Comparison of ENCODE assay signal across 8 mouse cellular contexts in genomic region chr15:82127426-82128374, GRCm38 (mm10). TPM values are rescaled to one million over a fixed set of nuclear protein-coding genes. Genes with fewer than 3 reads are reported as not detected.
DNase-seq lines count a peak whose midpoint lies in the region; ATAC-seq and TF ChIP-seq lines count a peak whose summit lies in the region.

Gene Ccdc134, plus strand, starts transcription at chr15:82127922.

- no peaks in the 10 kb centered on the region for H3K9me3 ChIP-seq in forebrain, embryonic 10.5 days
- no peaks in the 10 kb centered on the region for H3K9me3 ChIP-seq in heart, embryonic 15.5 days (replicated peaks)
- no peaks in the 10 kb centered on the region for H3K9me3 ChIP-seq in liver, embryonic 14.5 days (ENCODE audit: control insufficient read depth, low read length)
- no peaks in the 10 kb centered on the region for H3K9me3 ChIP-seq in neural tube, embryonic 11.5 days (ENCODE audit: control insufficient read depth, low read length)
- H3K9me3 ChIP-seq in stomach, postnatal 0 days (ENCODE audit: control insufficient read depth, low read length), result no peaks in the 10 kb centered on the region

- 0 out of 2 replicates have a peak, but pooled peaks have one; percentile 4 for TF ChIP-seq CTCF in liver, embryonic 14.5 days (IDR thresholded peaks at IDR 0.05; ENCODE audit: low read depth)
- no peak for TF ChIP-seq CTCF in stomach, postnatal 0 days (IDR thresholded peaks at IDR 0.05; ENCODE audit: low read depth)

- H3K4me3 ChIP-seq in forebrain, embryonic 10.5 days, result peak within 1 kb of the TSS; percentile 87
- H3K4me3 ChIP-seq in heart, embryonic 15.5 days, result peak within 1 kb of the TSS; percentile 62
- H3K4me3 ChIP-seq in liver, embryonic 14.5 days (ENCODE audit: insufficient read depth in 1 of 2, low read depth in 2 of 2, low read length in 2 of 2), result peak within 1 kb of the TSS; percentile 79 to 93
- H3K4me3 ChIP-seq in neural tube, embryonic 11.5 days (ENCODE audit: low read depth, low read length), result peak within 1 kb of the TSS; percentile 50
- H3K4me3 ChIP-seq in stomach, postnatal 0 days (ENCODE audit: low read depth, low read length), result peak within 1 kb of the TSS; percentile 64

- no peaks in the 10 kb centered on the region; the same call in 1 of the 2 replicates for H3K27me3 ChIP-seq in forebrain, embryonic 10.5 days (ENCODE audit: poor library complexity, severe bottlenecking)
- no peaks in the 10 kb centered on the region for H3K27me3 ChIP-seq in heart, embryonic 15.5 days
- H3K27me3 ChIP-seq in liver, embryonic 14.5 days (ENCODE audit: control insufficient read depth, insufficient read depth, low read length), result no peaks in the 10 kb centered on the region
- no peaks in the 10 kb centered on the region for H3K27me3 ChIP-seq in neural tube, embryonic 11.5 days (ENCODE audit: control insufficient read depth, insufficient read depth, low read length)
- no peaks in the 10 kb centered on the region for H3K27me3 ChIP-seq in stomach, postnatal 0 days (ENCODE audit: control insufficient read depth, insufficient read depth, low read length)

- DNase-seq in c-Kit-negative CD71-positive TER-119-positive erythroid progenitor cells, embryonic 14.5 days (ENCODE audit: low read depth, low spot score), result peak; percentile 83
- peak; percentile 96 for DNase-seq in forebrain, embryonic 10.5 days (ENCODE audit: extremely low spot score, low spot score)
- peak; percentile 96 to 97 for DNase-seq in kidney, postnatal 25 days
- peak; percentile 85 to 88 (median 86) for DNase-seq in liver, embryonic 14.5 days (ENCODE audit: low read depth in 3 of 3, low spot score in 3 of 3)
- DNase-seq in neural tube, embryonic 11.5 days (ENCODE audit: low spot score), result peak; percentile 96
- DNase-seq in stomach, postnatal 0 days (ENCODE audit: low spot score), result peak; percentile 97

- H3K4me1 ChIP-seq in forebrain, embryonic 10.5 days, result peaks cover 26% of the 10 kb centered on the region
- peaks cover 10% of the 10 kb centered on the region for H3K4me1 ChIP-seq in heart, embryonic 15.5 days (replicated peaks)
- H3K4me1 ChIP-seq in liver, embryonic 14.5 days (replicated peaks; ENCODE audit: control insufficient read depth in 2 of 2, insufficient read depth in 2 of 2, low read length in 1 of 2), result peaks cover 11 to 12% of the 10 kb centered on the region in 2 experiments
- peaks cover 6% of the 10 kb centered on the region for H3K4me1 ChIP-seq in neural tube, embryonic 11.5 days (ENCODE audit: control insufficient read depth, insufficient read depth, low read length)
- no peaks in the 10 kb centered on the region for H3K4me1 ChIP-seq in stomach, postnatal 0 days (replicated peaks; ENCODE audit: control insufficient read depth, insufficient read depth)

- peak; percentile 99 for ATAC-seq in CD4-positive, CD25-positive, alpha-beta regulatory T cell, adult 4 months
- ATAC-seq in heart, embryonic 15.5 days (replicated peaks; ENCODE audit: insufficient number of reproducible peaks, insufficient read depth, low FRiP score, low read depth), result peak; percentile 98
- ATAC-seq in liver, embryonic 14.5 days (ENCODE audit: insufficient read depth), result peak; percentile 99
- ATAC-seq in neural tube, embryonic 11.5 days (ENCODE audit: insufficient read depth, low FRiP score, low TSS enrichment), result peak; percentile 99
- peak; percentile 100 for ATAC-seq in stomach, postnatal 0 days (ENCODE audit: low FRiP score, low TSS enrichment)

- H3K36me3 ChIP-seq in forebrain, embryonic 10.5 days (replicated peaks), result peaks cover 27% of the 10 kb centered on the region
- H3K36me3 ChIP-seq in heart, embryonic 15.5 days, result no peaks in the 10 kb centered on the region
- no peaks in the 10 kb centered on the region for H3K36me3 ChIP-seq in liver, embryonic 14.5 days (replicated peaks; ENCODE audit: control insufficient read depth, insufficient read depth, low read depth)
- no peaks in the 10 kb centered on the region for H3K36me3 ChIP-seq in neural tube, embryonic 11.5 days (ENCODE audit: control insufficient read depth, insufficient read depth, low read length)
- H3K36me3 ChIP-seq in stomach, postnatal 0 days (ENCODE audit: control insufficient read depth, insufficient read depth, low read length), result peaks cover 3% of the 10 kb centered on the region

- peak within 1 kb of the TSS; percentile 90 for H3K27ac ChIP-seq in forebrain, embryonic 10.5 days
- H3K27ac ChIP-seq in heart, embryonic 15.5 days, result peak within 1 kb of the TSS; percentile 50
- H3K27ac ChIP-seq in liver, embryonic 14.5 days, result peak within 1 kb of the TSS; percentile 52
- H3K27ac ChIP-seq in neural tube, embryonic 11.5 days (ENCODE audit: low read depth, low read length), result peak within 1 kb of the TSS; percentile 9; the same call in 1 of the 2 replicates
- peak within 1 kb of the TSS; percentile 84 for H3K27ac ChIP-seq in stomach, postnatal 0 days (replicated peaks)

- WGBS in forebrain, embryonic 10.5 days, result under 1% methylated on average over 74 of the region's 74 CpGs
- under 1% methylated on average over 74 of the region's 74 CpGs for WGBS in heart, embryonic 15.5 days
- under 1% methylated on average over 74 of the region's 74 CpGs for WGBS in liver, embryonic 14.5 days (ENCODE audit: insufficient replicate concordance)
- WGBS in neural tube, embryonic 11.5 days, result 2% methylated on average over 72 of the region's 74 CpGs
- WGBS in stomach, postnatal 0 days, result under 1% methylated on average over 69 of the region's 74 CpGs

- H3K4me2 ChIP-seq in heart, embryonic 15.5 days, result peak within 1 kb of the TSS; percentile 89
- peak within 1 kb of the TSS; percentile 83 for H3K4me2 ChIP-seq in liver, embryonic 14.5 days (ENCODE audit: low read depth)
- peak within 1 kb of the TSS; percentile 88 for H3K4me2 ChIP-seq in neural tube, embryonic 11.5 days (ENCODE audit: low read depth)
- peak within 1 kb of the TSS; percentile 91 for H3K4me2 ChIP-seq in stomach, postnatal 0 days (replicated peaks; ENCODE audit: low read depth)

- no peak for TF ChIP-seq EP300 in liver, embryonic 14.5 days (IDR thresholded peaks at IDR 0.05; ENCODE audit: low read depth)
- TF ChIP-seq EP300 in stomach, postnatal 0 days (optimal IDR thresholded peaks at IDR 0.05), result no peak

- H3K9ac ChIP-seq in heart, embryonic 15.5 days, result peak within 1 kb of the TSS; percentile 63
- H3K9ac ChIP-seq in liver, embryonic 14.5 days (replicated peaks), result peak within 1 kb of the TSS; percentile 85
- H3K9ac ChIP-seq in neural tube, embryonic 11.5 days (ENCODE audit: low read length), result peak within 1 kb of the TSS; percentile 61
- peak within 1 kb of the TSS; percentile 81 for H3K9ac ChIP-seq in stomach, postnatal 0 days (ENCODE audit: low read length)

RNA-seq across cellular contexts. Expression of gene Ccdc134, which starts in this region (rescaled TPM):
- 10 to 100 TPM; 18.5 to 26.0 TPM for polyA plus RNA-seq in CD4-positive, CD25-positive, alpha-beta regulatory T cell, adult 4 months (2017; shearing (Covaris generic))
- 22.9 and 24.0 TPM in 2 replicates for polyA plus RNA-seq in forebrain, embryonic 10.5 days (2016; fragmentation: Nextera tagmentation; extraction: Ambion mirVana)
- 7.4 and 11.9 TPM in 2 replicates for polyA plus RNA-seq in heart, embryonic 15.5 days (2015; fragmentation: Nextera tagmentation; extraction: Ambion mirVana)
- polyA plus RNA-seq in liver, embryonic 14.5 days (2012; rRNA removed), result 5.9 and 7.2 TPM in 2 replicates
- 5.5 and 6.6 TPM in 2 replicates for polyA plus RNA-seq in liver, embryonic 14.5 days (2014; fragmentation: Nextera tagmentation; extraction: Ambion mirVana)
- polyA plus RNA-seq in neural tube, embryonic 11.5 days (2014; fragmentation: Nextera tagmentation; extraction: Ambion mirVana), result 19.7 and 23.5 TPM in 2 replicates
- polyA plus RNA-seq in stomach, postnatal 0 days (2015; fragmentation: Nextera tagmentation; extraction: Ambion mirVana), result 8.2 and 8.5 TPM in 2 replicates

Comparison
In these comparisons a context has a peak if more than half of its experiments do, and no peak if none do; other contexts are left out.
1. Peak in every context shown above with its lines: DNase-seq, ATAC-seq, H3K4me3 ChIP-seq and H3K27ac ChIP-seq.
2. H3K27ac ChIP-seq: peak in every context shown above with its lines; median percentile 90 in forebrain, embryonic 10.5 days; 84 in stomach, postnatal 0 days; 52 in liver, embryonic 14.5 days; 50 in heart, embryonic 15.5 days; 9 in neural tube, embryonic 11.5 days.